Mouse (Mus musculus) forebrain, embryonic 11.5 days (tissue): Measurements from ENCODE around the gene BC030867. TPM values are rescaled to one million over a fixed set of nuclear protein-coding genes. Genes with fewer than 3 reads are reported as not detected.

ENCODE experiments used
- ATAC-seq: fragments of 200-750 bp; cut with Nextera tagmentation; replicated peaks from 2 replicates; pipeline ENCODE4 v1.8.0; 2017; ENCODE audit warnings: moderate TSS enrichment; ENCODE audit not compliant: low FRiP score
- DNase-seq: peaks from one replicate; pipeline ENCODE4 v3.0.0-alpha.2; 2017; ENCODE audit warnings: low spot score
- H3K27ac ChIP-seq: fragments of 300-500 bp; sonication (generic); 2 replicates; pipeline ENCODE4 v1.5.1; 2014; ENCODE audit warnings: low read depth, low read length
- H3K27me3 ChIP-seq: fragments of 300-500 bp; sonication (generic); 2 replicates; pipeline ENCODE4 v1.6.1; 2014; ENCODE audit warnings: mild to moderate bottlenecking, low read length, mixed read lengths; ENCODE audit not compliant: control insufficient read depth, insufficient read depth
- H3K36me3 ChIP-seq: fragments of 300-500 bp; sonication (generic); 2 replicates; pipeline ENCODE4 v1.6.1; 2014; ENCODE audit warnings: mild to moderate bottlenecking, low read length, moderate library complexity, mixed read lengths; ENCODE audit not compliant: control insufficient read depth, insufficient read depth
- H3K4me1 ChIP-seq: fragments of 300-500 bp; sonication (generic); replicated peaks from 2 replicates; pipeline ENCODE4 v1.6.1; 2014; ENCODE audit warnings: low read length, mixed read lengths; ENCODE audit not compliant: control insufficient read depth, insufficient read depth
- H3K4me2 ChIP-seq: fragments of 300-500 bp; sonication (generic); 2 replicates; pipeline ENCODE4 v1.6.1; 2014; ENCODE audit warnings: low read depth, mild to moderate bottlenecking, low read length, moderate library complexity, mixed read lengths; ENCODE audit not compliant: severe bottlenecking
- H3K4me3 ChIP-seq: fragments of 300-500 bp; sonication (generic); 2 replicates; pipeline ENCODE4 v1.5.1; 2014; ENCODE audit warnings: low read depth, low read length
- H3K9ac ChIP-seq: fragments of 300-500 bp; sonication (generic); 2 replicates; pipeline ENCODE4 v1.6.1; 2014; ENCODE audit warnings: low read length
- H3K9me3 ChIP-seq: fragments of 300-500 bp; sonication (generic); 2 replicates; pipeline ENCODE4 v1.6.1; 2016; ENCODE audit warnings: low read length, mixed read lengths; ENCODE audit not compliant: control insufficient read depth
- WGBS: fragments of 180-500 bp; shearing (Covaris S2); extraction: QIAGEN DNeasy Blood & Tissue Kit; methylation state at CpG from one replicate; pipeline ENCODE4 v1.1.7; 2014; 5-methylcytosine and 5-hydroxymethylcytosine counted together
- polyA plus RNA-seq: library from polyadenylated mRNA; unstranded; fragments of >200 nt; fragmentation: Nextera tagmentation; extraction: Ambion mirVana; gene quantifications from 2 replicates; pipeline ENCODE4 v1.2.1, GENCODE M21; 2014

BC030867 gene
- polyA plus RNA-seq, 1 experiment from 2014 or later: 23.5 TPM

DNA sequence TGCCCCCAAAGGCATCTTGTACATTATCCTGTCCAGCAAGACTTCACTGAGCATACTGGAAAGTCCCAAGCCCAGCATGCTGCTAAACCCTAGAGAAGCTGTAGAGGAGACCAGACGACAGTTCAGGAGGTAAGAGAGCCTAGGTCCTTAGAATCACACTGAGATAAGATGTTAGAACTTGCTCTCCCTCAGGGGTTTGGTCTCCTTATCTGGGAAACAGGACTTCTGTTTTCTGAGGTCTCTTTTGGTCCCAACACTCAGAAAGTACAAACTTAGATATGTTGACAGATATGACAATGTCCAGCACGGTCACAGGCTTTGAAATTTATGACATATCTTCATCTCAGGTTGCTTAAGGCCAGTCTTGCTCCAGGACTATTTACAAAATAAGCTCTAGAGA lies 12.7 kb upstream of the BC030867 start:
- no peaks in the 10 kb centered on the region for H3K4me1 ChIP-seq
- no peak overlapping the region for H3K4me3 ChIP-seq
- H3K36me3 ChIP-seq: no peaks in the 10 kb centered on the region
- ATAC-seq: no peak
- H3K9ac ChIP-seq: no peak overlapping the region
- no peaks in the 10 kb centered on the region for H3K9me3 ChIP-seq
- no peaks in the 10 kb centered on the region for H3K27me3 ChIP-seq
- WGBS: 82% methylated on average over 2 of the region's 2 CpGs
- DNase-seq: no peak
- H3K4me2 ChIP-seq: no peak overlapping the region
- H3K27ac ChIP-seq: no peak overlapping the region

DNA sequence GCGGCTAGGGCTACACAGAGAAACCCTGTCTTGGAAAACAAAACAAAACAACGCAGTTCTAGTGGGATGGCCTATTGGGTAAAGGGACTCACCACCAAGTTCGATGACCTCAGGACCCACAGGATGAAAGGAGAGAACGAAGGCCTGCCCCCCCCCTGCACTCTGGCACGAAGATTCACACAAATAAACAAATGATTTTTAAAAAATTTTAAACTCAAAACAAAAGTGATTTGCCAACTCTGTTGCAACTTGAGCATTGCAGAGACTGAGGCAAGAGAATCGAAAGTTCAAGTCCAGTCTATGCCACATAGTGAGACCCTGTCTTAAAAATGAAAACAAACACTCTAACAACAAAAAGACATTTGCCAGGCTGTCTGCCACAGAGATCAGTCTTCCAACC lies 8.0 kb upstream of the BC030867 start:
- ATAC-seq (no peak), DNase-seq (no peak)
- WGBS: 87% methylated on average over 6 of the region's 6 CpGs
- H3K27me3 ChIP-seq: no peaks in the 10 kb centered on the region
- no peak overlapping the region for H3K27ac ChIP-seq
- H3K4me1 ChIP-seq: peaks cover 8% of the 10 kb centered on the region; the same call in 1 of the 2 replicates
- no peak overlapping the region for H3K4me3 ChIP-seq
- H3K36me3 ChIP-seq: no peaks in the 10 kb centered on the region
- H3K9ac ChIP-seq: no peak overlapping the region
- H3K9me3 ChIP-seq: no peaks in the 10 kb centered on the region
- H3K4me2 ChIP-seq: no peak overlapping the region

DNA sequence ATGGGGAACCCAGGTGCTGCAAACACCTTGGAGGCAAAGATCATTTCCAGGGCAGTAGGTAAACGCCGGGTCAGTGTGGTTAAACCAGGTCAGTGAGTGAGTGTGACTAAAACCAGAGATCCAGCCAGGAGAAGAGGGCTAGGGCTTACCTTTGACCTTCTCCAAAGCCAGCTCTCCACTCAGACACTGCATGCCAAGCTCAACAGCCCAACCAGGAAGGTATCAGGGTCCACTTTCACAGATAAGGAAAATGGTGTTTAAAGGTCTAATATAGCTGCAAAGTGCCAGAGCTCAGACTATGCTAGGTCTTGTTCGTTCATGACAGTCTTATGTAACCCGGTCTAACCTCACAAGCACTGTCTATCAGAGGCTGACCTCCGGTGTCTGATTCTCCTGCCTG lies 7.4 kb upstream of the BC030867 start:
- Histone ChIP-seq H3K27ac (no peak overlapping the region), H3K27me3 (no peaks in the 10 kb centered on the region), H3K4me2 (no peak overlapping the region), H3K9me3 (no peaks in the 10 kb centered on the region), H3K9ac (no peak overlapping the region), H3K4me3 (no peak overlapping the region), H3K4me1 (peaks cover 9% of the 10 kb centered on the region; the same call in 1 of the 2 replicates), H3K36me3 (no peaks in the 10 kb centered on the region)
- DNase-seq: no peak
- ATAC-seq: no peak
- 92% methylated on average over 5 of the region's 5 CpGs for WGBS

DNA sequence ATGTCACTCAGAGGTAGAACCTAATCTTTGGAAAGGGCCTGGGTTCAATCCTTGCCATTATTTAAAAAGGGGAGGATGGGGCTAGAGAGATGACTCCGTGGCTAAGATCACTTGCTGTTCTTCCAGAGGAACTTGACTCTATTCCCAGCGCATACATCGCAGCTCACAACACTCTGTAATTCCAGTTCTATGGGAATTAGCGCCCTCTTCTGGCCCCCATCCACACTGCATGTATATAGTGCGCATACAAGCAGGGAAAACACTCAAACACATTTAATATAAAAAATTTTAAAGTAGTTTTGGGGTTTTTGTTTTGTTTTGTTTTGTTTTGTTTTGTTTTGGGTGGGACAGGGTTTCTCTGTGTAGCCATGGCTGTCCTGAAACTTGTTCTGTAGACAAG lies 6.8 kb upstream of the BC030867 start:
- Histone ChIP-seq H3K4me1 (peaks cover 9% of the 10 kb centered on the region; the same call in 1 of the 2 replicates), H3K9ac (no peak overlapping the region), H3K4me2 (no peak overlapping the region), H3K36me3 (no peaks in the 10 kb centered on the region), H3K27ac (no peak overlapping the region), H3K9me3 (no peaks in the 10 kb centered on the region), H3K27me3 (no peaks in the 10 kb centered on the region), H3K4me3 (no peak overlapping the region)
- ATAC-seq (no peak), DNase-seq (no peak)
- 50% methylated on average over 5 of the region's 5 CpGs for WGBS

DNA sequence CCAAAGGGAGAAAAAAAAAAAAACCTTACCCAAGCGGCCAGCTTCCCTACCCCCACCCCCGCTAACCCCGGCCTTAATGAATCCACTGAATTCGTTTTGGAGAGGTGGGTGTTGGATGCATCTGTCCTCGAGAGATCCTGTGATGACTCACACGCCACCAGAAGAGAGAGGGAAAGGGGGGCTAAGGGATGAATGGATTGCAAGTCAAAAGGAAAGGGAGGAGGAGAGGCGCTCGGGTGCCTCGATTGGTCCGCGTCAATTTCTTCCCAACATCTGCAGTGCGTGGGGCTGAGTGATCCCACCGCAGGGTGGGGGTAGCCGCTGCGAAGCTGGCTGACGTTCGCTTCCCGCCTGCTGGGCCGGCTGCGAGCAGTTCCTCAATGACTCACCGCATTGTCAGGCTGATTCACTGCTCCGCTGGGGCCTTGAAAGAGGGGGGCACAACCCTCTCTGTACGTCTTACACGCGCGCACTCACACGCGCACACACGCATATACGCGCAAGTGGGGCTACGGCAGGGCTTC lies 3.7 kb upstream of the BC030867 start:
- WGBS: 2% methylated on average over 32 of the region's 32 CpGs
- peak; percentile 78 for DNase-seq
- Histone ChIP-seq H3K27me3 (no peaks in the 10 kb centered on the region), H3K9me3 (no peaks in the 10 kb centered on the region), H3K27ac (0 out of 2 replicates have a peak overlapping the region, but pooled peaks have one; percentile 4), H3K4me3 (peak overlapping the region; percentile 27), H3K4me2 (peak overlapping the region; percentile 75), H3K36me3 (no peaks in the 10 kb centered on the region), H3K4me1 (peaks cover 16% of the 10 kb centered on the region; the same call in 1 of the 2 replicates), H3K9ac (peak overlapping the region; percentile 57)
- peak; percentile 50; the same call in 1 of the 2 replicates for ATAC-seq

DNA sequence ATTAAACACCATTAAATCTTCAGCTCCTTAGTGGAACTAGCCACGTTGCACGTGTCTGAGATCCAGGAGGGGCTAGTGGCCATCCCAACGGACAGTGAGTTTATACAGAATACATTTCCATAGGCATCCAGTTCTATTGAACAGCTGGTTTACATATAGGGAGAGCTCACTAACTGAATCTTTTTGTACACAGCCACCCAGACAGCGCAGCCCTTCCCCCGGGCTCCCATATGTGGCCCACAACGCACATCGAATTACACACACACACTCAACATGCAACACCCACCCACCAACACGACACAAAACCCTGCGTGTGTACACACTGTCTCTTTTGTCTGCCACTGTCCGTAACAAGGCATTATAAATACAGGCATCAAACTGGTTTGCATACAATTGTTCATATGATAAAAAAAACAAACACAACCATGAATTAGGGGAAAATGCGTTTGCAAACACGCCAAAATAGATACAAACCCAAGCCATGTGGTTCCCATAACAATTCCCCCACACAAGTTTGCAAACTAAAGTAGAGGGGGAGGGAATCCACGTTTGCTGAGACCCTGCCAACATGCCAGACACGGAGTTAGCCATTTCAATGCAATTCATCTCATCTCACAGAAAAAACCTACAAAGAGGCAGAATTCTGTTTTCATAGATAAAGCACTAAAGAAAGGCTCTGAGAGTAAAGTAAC lies 3.0 kb upstream of the BC030867 start:
- WGBS: 62% methylated on average over 14 of the region's 14 CpGs
- DNase-seq (no peak), ATAC-seq (no peak)
- no peaks in the 10 kb centered on the region for H3K36me3 ChIP-seq
- peaks cover 16% of the 10 kb centered on the region; the same call in 1 of the 2 replicates for H3K4me1 ChIP-seq
- no peak overlapping the region for H3K27ac ChIP-seq
- no peaks in the 10 kb centered on the region for H3K9me3 ChIP-seq
- H3K9ac ChIP-seq: no peak overlapping the region
- no peak overlapping the region; the same call in 1 of the 2 replicates for H3K4me3 ChIP-seq
- peak overlapping the region; percentile 75; the same call in 1 of the 2 replicates for H3K4me2 ChIP-seq
- H3K27me3 ChIP-seq: no peaks in the 10 kb centered on the region

DNA sequence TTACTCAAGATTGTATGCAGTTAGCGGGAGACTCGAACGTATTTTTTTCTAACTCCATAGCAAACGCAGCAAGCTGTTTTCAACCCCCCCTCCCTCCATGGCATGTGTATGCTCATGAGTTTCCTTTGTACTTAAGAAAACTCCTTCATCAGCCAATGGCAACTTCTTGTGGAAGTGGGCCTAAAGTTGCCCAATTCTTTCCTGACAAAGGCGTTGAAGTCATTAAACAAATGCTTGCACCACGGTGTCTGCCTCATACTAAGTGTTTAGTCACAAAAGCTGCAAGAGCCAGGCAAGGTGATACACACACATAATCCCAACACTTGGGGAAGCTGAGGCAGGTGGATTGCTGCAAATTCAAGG lies 2.4 kb upstream of the BC030867 start:
- no peak overlapping the region for H3K4me3 ChIP-seq
- no peak overlapping the region for H3K9ac ChIP-seq
- no peaks in the 10 kb centered on the region for H3K27me3 ChIP-seq
- WGBS: 94% methylated on average over 6 of the region's 6 CpGs
- no peak overlapping the region for H3K4me2 ChIP-seq
- no peak for ATAC-seq
- H3K27ac ChIP-seq: no peak overlapping the region
- no peaks in the 10 kb centered on the region for H3K9me3 ChIP-seq
- no peak for DNase-seq
- H3K36me3 ChIP-seq: no peaks in the 10 kb centered on the region
- peaks cover 16% of the 10 kb centered on the region; the same call in 1 of the 2 replicates for H3K4me1 ChIP-seq

DNA sequence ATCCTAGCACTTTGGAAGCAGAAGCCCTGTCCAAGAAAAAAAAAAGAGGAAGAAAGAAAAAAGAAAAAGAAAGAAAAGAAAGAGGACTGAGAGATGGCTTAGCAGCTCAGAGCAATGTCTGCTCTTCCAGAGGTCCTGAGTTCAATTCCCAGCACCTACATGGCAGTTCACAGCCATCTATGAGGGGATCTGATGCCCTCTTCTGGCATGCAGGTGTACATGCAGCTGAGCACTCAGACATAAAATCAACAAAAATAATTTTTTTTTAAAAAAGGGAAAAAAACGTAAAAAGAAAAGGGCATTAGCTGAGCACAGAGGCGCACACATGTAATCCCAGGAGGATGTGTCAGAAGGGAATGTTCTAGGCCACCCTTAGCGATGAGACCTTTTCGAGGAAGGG lies 1.8 kb upstream of the BC030867 start:
- DNase-seq (no peak), ATAC-seq (no peak)
- no peak overlapping the region for H3K4me2 ChIP-seq
- H3K9ac ChIP-seq: no peak overlapping the region
- 88% methylated on average over 4 of the region's 4 CpGs for WGBS
- no peak overlapping the region for H3K27ac ChIP-seq
- H3K27me3 ChIP-seq: no peaks in the 10 kb centered on the region
- H3K4me3 ChIP-seq: no peak overlapping the region
- no peaks in the 10 kb centered on the region for H3K36me3 ChIP-seq
- peaks cover 16% of the 10 kb centered on the region; the same call in 1 of the 2 replicates for H3K4me1 ChIP-seq
- H3K9me3 ChIP-seq: no peaks in the 10 kb centered on the region
